Mouse (Mus musculus): ENCODE results near the gene Apoc2.
"Not testable (repeated sequence)": the region's sequence is repeated elsewhere in the genome, so short reads cannot be mapped to it uniquely, and the experiment has no call there.

Apoc2 gene

GRCm38 (mm10) chr7:19698907-19699826 is 21.4 kb upstream of the Apoc2 start, which contains the start of gene Apoe:
TSS of gene Apoe (minus strand) at chr7:19699188.
- DNase-seq (ENCODE audit: low spot score), result peak; percentile 74

DNA sequence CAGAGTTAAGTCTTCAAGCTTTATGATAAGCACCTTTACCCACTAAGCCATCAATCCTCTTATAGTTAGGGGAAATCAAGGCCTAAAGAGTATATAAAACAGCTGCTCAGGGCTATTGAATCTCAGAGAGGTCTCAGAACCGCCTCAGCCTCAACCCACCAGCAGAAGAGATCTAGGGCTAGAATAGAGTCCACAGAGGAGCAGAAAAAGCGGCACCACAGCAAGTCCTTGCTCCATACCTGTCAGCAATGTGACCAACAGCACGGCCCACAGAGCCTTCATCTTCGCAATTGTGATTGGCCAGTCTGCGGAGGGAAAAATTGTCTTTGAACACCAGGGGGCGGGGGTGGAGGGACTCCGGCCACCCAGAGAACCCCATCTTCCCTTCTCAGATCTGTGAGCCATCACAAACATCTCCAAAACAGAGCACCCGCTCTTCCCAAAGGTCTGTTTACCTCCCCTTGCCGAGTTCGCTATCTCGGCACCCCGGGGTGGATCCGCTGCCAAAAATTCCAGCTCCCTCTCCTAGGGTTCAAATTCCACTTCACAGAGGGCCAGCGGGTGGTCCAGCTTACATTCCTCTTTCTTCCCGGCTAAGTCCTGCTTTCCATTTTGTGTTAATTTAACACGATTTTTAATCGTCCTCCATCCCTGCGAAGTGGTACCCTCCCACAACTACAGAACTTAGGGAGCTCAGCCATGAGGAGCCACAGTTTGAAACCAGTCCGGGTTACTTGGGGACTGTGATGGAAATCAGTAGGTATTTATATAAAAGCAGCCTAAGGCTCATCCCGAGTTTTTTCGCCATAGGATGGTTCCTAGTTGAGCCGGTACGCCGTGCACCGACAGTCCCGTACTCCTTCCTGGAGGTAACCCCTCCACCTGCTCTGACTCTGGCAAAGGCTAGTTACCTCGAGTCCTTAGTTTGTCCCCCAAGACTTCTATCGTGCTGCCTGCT is 20.5 kb upstream of the Apoc2 start:
- DNase-seq (ENCODE audit: low spot score), result no peak

GRCm38 (mm10) chr7:19696336-19696873 is 18.7 kb upstream of the Apoc2 start:
- DNase-seq (ENCODE audit: low spot score), result no peak

- no peak for DNase-seq (ENCODE audit: low spot score)
These were observed 18.1 kb upstream of the Apoc2 start for GRCm38 (mm10) chr7:19695881-19696280.

GRCm38 (mm10) chr7:19695213-19695594 is 17.5 kb upstream of the Apoc2 start:
- DNase-seq (ENCODE audit: low spot score), result no peak

DNA sequence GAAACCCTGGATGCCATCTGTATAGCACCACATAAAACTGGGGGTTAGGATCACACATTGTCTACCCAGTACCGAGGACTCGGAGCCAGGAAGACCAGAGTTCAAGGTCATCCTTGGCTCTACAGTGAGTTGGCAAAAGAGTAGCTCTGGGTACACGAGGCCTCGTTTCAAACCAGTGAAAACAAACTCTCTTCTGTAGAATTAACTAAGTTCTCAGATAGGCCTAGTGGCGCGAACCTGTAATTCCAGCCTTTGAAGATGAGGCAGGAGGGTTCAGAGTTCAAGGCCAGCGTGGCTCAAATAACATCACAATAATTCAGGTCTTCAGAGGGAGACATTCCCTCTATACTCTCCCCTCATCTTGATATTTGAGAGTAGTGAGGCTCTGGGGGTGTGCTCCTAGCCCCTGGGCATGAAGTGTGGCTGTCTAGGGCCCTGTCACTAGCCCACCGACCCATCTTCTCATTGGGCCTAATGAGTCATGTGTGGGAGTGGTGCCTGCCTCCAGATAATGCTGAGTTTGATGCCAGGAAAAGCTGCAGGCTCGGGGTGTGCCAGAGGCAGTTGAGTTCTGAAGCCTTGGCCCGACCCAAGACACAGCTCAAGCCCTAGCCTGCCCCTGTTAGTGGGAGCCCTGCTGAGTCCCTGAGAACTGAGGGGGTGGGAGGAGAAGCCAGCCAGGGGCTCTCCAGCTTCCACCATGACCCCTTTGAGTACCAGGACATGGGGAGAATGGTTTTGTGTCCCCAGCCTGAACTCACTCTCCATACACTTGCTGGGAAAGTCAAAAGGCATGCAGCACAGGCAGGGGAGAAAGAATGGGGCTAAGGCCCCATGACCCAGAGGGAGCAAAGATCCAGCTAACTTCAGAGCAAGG is 16.8 kb upstream of the Apoc2 start:
- no peak for DNase-seq (ENCODE audit: low spot score)

GRCm38 (mm10) chr7:19693421-19693820 is 15.7 kb upstream of the Apoc2 start:
- DNase-seq (ENCODE audit: low spot score), result no peak

- DNase-seq (ENCODE audit: low spot score), result no peak
These were observed 14.4 kb upstream of the Apoc2 start, which contains the start of gene Apoc1 for GRCm38 (mm10) chr7:19691873-19692865. TSS of gene Apoc1 (minus strand) at chr7:19692660.

DNA sequence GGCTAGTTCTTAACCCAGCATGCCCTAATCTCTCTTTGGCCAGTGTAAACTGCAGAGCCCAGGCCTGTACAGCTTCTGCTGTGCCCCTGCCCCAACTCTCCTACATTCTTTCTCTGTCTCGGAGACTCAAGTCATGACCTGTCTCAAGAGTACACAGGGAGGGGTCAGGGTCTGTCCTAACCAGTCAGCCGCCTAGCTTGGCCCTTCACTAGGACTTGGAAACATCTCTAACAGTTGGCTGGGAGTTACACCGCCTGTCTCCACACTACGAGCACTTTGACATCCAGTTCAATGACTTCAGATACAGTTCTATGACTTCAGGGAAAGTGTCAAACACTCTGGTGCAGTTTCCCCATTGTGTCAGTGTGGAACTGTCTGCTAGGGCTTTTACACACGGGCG is 13.7 kb upstream of the Apoc2 start:
- DNase-seq (ENCODE audit: low spot score), result no peak

GRCm38 (mm10) chr7:19690845-19691244 is 13.1 kb upstream of the Apoc2 start:
- DNase-seq (ENCODE audit: low spot score), result no peak

DNA sequence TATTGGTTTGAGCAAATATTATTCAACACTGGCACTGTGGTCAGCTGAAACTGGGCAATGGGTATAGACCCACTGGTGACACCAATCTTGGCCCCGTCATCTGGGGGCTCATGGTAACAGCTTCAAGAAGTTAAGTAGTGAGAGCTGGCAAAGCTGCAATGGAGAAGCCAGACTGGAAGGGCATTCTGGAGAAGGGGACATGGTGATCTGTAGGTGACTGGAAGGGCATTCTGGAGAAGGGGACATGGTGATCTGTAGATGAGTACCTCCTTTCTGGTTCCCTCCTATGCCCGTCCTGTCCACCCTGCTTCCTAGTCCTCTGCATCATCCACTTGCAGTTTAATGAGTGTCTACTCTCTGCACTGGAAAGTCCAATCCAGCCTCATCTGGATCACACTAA is 10.9 kb upstream of the Apoc2 start:
- no peak for DNase-seq (ENCODE audit: low spot score)

GRCm38 (mm10) chr7:19688101-19688500 is 10.4 kb upstream of the Apoc2 start:
- no peak for DNase-seq (ENCODE audit: low spot score)

DNA sequence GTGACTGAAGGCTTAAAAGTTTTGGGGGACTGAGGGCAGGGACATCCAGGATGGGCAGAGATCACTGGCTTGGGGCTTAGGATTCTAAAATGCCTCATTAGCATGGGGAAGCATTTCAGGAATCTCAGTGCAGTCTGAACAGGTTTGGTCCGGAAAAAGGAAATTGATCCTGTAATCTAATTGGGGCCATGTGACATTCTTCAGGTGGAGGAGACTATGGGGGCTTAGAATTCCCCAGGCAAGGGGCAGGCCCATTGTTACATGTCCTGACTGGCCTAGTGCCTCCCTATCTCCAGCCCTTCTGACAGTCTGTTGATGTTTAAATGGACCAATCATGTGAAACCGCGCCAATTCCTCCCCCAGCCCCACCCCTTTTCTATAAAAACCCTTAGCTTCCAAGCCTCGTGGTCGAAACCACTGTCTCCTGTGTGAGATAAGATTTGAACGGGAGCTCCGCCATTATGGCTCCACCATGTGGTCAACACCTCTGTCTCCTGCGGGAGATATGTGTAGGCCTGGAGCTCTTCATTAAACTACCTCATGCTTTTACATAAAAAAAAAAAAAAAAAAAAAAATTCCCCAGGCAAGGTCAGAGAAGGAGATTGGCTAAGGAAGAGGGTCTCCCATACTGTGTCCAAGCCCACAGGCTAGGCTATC is 9.3 kb upstream of the Apoc2 start:
- DNase-seq (ENCODE audit: low spot score), result not testable (repeated sequence)

DNA sequence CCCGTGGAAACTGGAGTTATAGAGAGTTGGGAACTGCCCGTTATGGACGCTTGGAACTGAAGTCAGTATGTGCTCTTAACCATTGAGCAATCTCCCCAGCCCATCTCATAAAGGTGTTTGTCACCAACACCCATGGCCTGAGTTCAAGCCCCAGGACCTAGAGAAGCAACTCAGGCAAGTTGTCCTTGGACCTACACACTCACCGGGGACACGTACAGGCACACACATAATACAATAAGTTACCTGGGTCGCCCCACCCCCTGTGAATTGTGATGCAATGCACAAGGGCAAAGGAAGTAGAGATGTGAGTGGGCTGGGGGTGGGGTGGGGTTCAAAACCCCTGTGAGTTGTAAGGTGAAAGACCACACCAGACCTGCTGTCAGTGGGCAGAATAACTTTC is 8.8 kb upstream of the Apoc2 start:
- DNase-seq (ENCODE audit: low spot score), result no peak

- DNase-seq (ENCODE audit: low spot score), result no peak
These were observed 7.6 kb upstream of the Apoc2 start for GRCm38 (mm10) chr7:19685374-19685773.

GRCm38 (mm10) chr7:19683771-19684201 is 6.0 kb upstream of the Apoc2 start:
- DNase-seq (ENCODE audit: low spot score), result no peak

GRCm38 (mm10) chr7:19682979-19683378 is 5.2 kb upstream of the Apoc2 start:
- DNase-seq (ENCODE audit: low spot score), result no peak

- no peak for DNase-seq (ENCODE audit: low spot score)
These were observed 3.5 kb upstream of the Apoc2 start, which contains the start of the genes Gm44805 and Apoc4 for GRCm38 (mm10) chr7:19681202-19681694. TSS of gene Gm44805 (minus strand) at chr7:19681423. TSS of gene Apoc4 (minus strand) at chr7:19681479.

DNA sequence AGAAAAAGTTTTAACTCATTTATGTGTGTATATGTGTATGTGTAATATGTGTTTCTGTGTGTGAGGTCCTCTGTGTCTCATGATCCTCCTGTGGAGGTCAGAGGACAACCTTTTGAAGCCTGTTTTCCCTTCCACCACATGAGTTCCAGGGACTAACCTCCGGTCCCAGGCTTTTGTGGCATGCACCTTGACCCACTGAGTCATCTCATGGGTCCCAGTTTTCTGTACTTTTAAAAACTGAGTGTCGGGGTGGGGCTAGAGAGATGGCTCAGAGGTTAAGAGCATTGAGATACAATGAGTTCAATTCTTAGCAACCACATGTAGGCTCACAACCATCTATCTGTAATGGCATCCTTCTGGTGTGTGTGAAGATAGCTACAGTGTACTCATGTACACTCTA is 3.0 kb upstream of the Apoc2 start:
- DNase-seq (ENCODE audit: low spot score), result no peak

All from left cerebral cortex, adult 11 months (tissue).